Mouse (Mus musculus) midbrain, postnatal 0 days (tissue): Measurements from ENCODE around the gene Tmco1. TPM values are rescaled to one million over a fixed set of nuclear protein-coding genes. Genes with fewer than 3 reads are reported as not detected.

Experiments used
- ATAC-seq: fragments of 200-750 bp; cut with Nextera tagmentation; 2 replicates; pipeline ENCODE4 v1.8.0; 2017; ENCODE audit warnings: moderate number of reproducible peaks, mild to moderate bottlenecking, moderate TSS enrichment, moderate library complexity; ENCODE audit not compliant: low FRiP score
- DNase-seq: peaks from one replicate; pipeline ENCODE4 v3.0.0-alpha.2; 2015; ENCODE audit warnings: low spot score
- H3K27ac ChIP-seq: fragments of 300-500 bp; sonication (generic); 2 replicates; pipeline ENCODE4 v1.5.1; 2014; ENCODE audit warnings: low read depth, mild to moderate bottlenecking, low read length, mixed read lengths
- H3K27me3 ChIP-seq: fragments of 300-500 bp; sonication (generic); 2 replicates; pipeline ENCODE4 v1.6.1; 2014; ENCODE audit warnings: low read length, control low read depth, mixed read lengths; ENCODE audit not compliant: insufficient read depth
- H3K36me3 ChIP-seq: fragments of 300-500 bp; sonication (generic); 2 replicates; pipeline ENCODE4 v1.6.1; 2014; ENCODE audit warnings: low read length, control low read depth, mixed read lengths; ENCODE audit not compliant: insufficient read depth
- H3K4me1 ChIP-seq: fragments of 300-500 bp; sonication (generic); 2 replicates; pipeline ENCODE4 v1.6.1; 2014; ENCODE audit warnings: mild to moderate bottlenecking, control low read depth, antibody characterized with exemption, low read length, mixed read lengths; ENCODE audit not compliant: insufficient read depth
- H3K4me2 ChIP-seq: fragments of 300-500 bp; sonication (generic); 2 replicates; pipeline ENCODE4 v1.6.1; 2014; ENCODE audit warnings: low read depth, mild to moderate bottlenecking, low read length, mixed read lengths; ENCODE audit not compliant: poor library complexity, severe bottlenecking
- H3K4me3 ChIP-seq: fragments of 300-500 bp; sonication (generic); 2 replicates; pipeline ENCODE4 v1.5.1; 2014; ENCODE audit warnings: low read depth, mild to moderate bottlenecking, low read length, moderate library complexity
- H3K9ac ChIP-seq: fragments of 300-500 bp; sonication (generic); replicated peaks from 2 replicates; pipeline ENCODE4 v1.6.1; 2014; ENCODE audit warnings: mild to moderate bottlenecking, low read length, moderate library complexity, mixed read lengths; ENCODE audit not compliant: poor library complexity, severe bottlenecking
- H3K9me3 ChIP-seq: fragments of 300-500 bp; sonication (generic); 2 replicates; pipeline ENCODE4 v1.6.1; 2016; ENCODE audit warnings: low read length, control low read depth
- CTCF ChIP-seq: IDR thresholded peaks from 2 replicates; pipeline ENCODE4 v1.5.1; 2016; ENCODE audit warnings: antibody characterized with exemption, mild to moderate bottlenecking
- WGBS: fragments of 180-500 bp; shearing (Covaris S2); extraction: QIAGEN DNeasy Blood & Tissue Kit; methylation state at CpG from one replicate; pipeline ENCODE4 v1.1.7; 2014; 5-methylcytosine and 5-hydroxymethylcytosine counted together
- polyA plus RNA-seq: library from polyadenylated mRNA; unstranded; fragments of >200 nt; fragmentation: Nextera tagmentation; extraction: Ambion mirVana; gene quantifications from 2 replicates; pipeline ENCODE4 v1.2.1, GENCODE M21; 2015
- total RNA-seq: library from RNA; depleted of rRNA; stranded (reverse); fragments of >200 nt; gene quantifications from 2 replicates; pipeline ENCODE4 v1.2.3, GENCODE M21; 2014

The Tmco1 gene
- total and polyA plus RNA-seq, 2 experiments from 2014 or later, result 40.7 to 74.9 TPM

GRCm38 (mm10) chr1:167292447-167292846 is 15.7 kb upstream of the Tmco1 start:
- 64% methylated on average over 11 of the region's 11 CpGs for WGBS
- no peak for TF ChIP-seq CTCF
- no peak overlapping the region for H3K4me3 ChIP-seq
- H3K36me3 ChIP-seq, result no peaks in the 10 kb centered on the region
- no peak overlapping the region for H3K27ac ChIP-seq
- no peaks in the 10 kb centered on the region for H3K4me1 ChIP-seq
- H3K9ac ChIP-seq, result no peak overlapping the region
- no peak overlapping the region for H3K4me2 ChIP-seq
- ATAC-seq, result no peak
- no peaks in the 10 kb centered on the region for H3K9me3 ChIP-seq
- no peak for DNase-seq
- no peaks in the 10 kb centered on the region; the same call in 1 of the 2 replicates for H3K27me3 ChIP-seq

- Histone ChIP-seq H3K4me2 (no peak overlapping the region), H3K4me1 (no peaks in the 10 kb centered on the region), H3K9me3 (no peaks in the 10 kb centered on the region), H3K4me3 (no peak overlapping the region), H3K27ac (no peak overlapping the region), H3K36me3 (no peaks in the 10 kb centered on the region), H3K27me3 (no peaks in the 10 kb centered on the region), H3K9ac (no peak overlapping the region)
- DNase-seq, result peak; percentile 6
- ATAC-seq, result peak; percentile 60; the same call in 1 of the 2 replicates
- no peak for TF ChIP-seq CTCF
- 36% methylated on average over 13 of the region's 13 CpGs for WGBS
These were observed 12.3 kb upstream of the Tmco1 start for GRCm38 (mm10) chr1:167295679-167296402.

- TF ChIP-seq CTCF, result no peak
- H3K4me1 ChIP-seq, result no peaks in the 10 kb centered on the region
- H3K4me3 ChIP-seq, result no peak overlapping the region
- H3K27ac ChIP-seq, result no peak overlapping the region
- no peaks in the 10 kb centered on the region for H3K36me3 ChIP-seq
- H3K9me3 ChIP-seq, result no peaks in the 10 kb centered on the region
- no peak overlapping the region for H3K9ac ChIP-seq
- DNase-seq (no peak), ATAC-seq (no peak)
- no peak overlapping the region for H3K4me2 ChIP-seq
- no peaks in the 10 kb centered on the region for H3K27me3 ChIP-seq
- WGBS, result 86% methylated on average over 2 of the region's 2 CpGs
These were observed 8.1 kb upstream of the Tmco1 start for GRCm38 (mm10) chr1:167300122-167300521.

- Histone ChIP-seq H3K9ac (no peak overlapping the region), H3K27me3 (no peaks in the 10 kb centered on the region), H3K27ac (no peak overlapping the region), H3K4me2 (no peak overlapping the region), H3K36me3 (no peaks in the 10 kb centered on the region), H3K4me3 (no peak overlapping the region), H3K9me3 (no peaks in the 10 kb centered on the region), H3K4me1 (no peaks in the 10 kb centered on the region; the same call in 1 of the 2 replicates)
- DNase-seq (no peak), ATAC-seq (no peak)
- 64% methylated on average over 7 of the region's 7 CpGs for WGBS
- no peak for TF ChIP-seq CTCF
These were observed 2.6 kb upstream of the Tmco1 start for GRCm38 (mm10) chr1:167305501-167306137.

- peak; percentile 60 for TF ChIP-seq CTCF
- Histone ChIP-seq H3K36me3 (no peaks in the 10 kb centered on the region; the same call in 1 of the 2 replicates), H3K27me3 (no peaks in the 10 kb centered on the region), H3K4me1 (no peaks in the 10 kb centered on the region; the same call in 1 of the 2 replicates), H3K9ac (no peak overlapping the region), H3K9me3 (no peaks in the 10 kb centered on the region), H3K27ac (no peak overlapping the region), H3K4me3 (no peak overlapping the region), H3K4me2 (no peak overlapping the region)
- ATAC-seq (no peak), DNase-seq (no peak)
- WGBS, result 74% methylated on average over 5 of the region's 5 CpGs
These were observed 1.5 kb upstream of the Tmco1 start for GRCm38 (mm10) chr1:167306451-167307240.
